Mouse (Mus musculus): ENCODE data around the gene Gm21874.
"Not testable (repeated sequence)": the region's sequence is repeated elsewhere in the genome, so short reads cannot be mapped to it uniquely, and the experiment has no call there.

The Gm21874 gene

GRCm38 (mm10) chrY:9416048-9416447 is at the start of gene Gm21874:
TSS of gene Gm21874 (minus strand) at chrY:9416148.
- DNase-seq: not testable (repeated sequence)
